Mouse (Mus musculus) heart, embryonic 12.5 days (tissue): ENCODE measurements around the gene Gm5788. TPM values are rescaled to one million over a fixed set of nuclear protein-coding genes. Genes with fewer than 3 reads are reported as not detected.
"Not testable (repeated sequence)": the region's sequence is repeated elsewhere in the genome, so short reads cannot be mapped to it uniquely, and the experiment has no call there.

Source experiments
- ATAC-seq: fragments of 200-750 bp; cut with Nextera tagmentation; 2 replicates; pipeline ENCODE4 v1.8.0; 2017; ENCODE audit warnings: moderate TSS enrichment, moderate library complexity; ENCODE audit not compliant: insufficient number of reproducible peaks, low FRiP score
- H3K27ac ChIP-seq: fragments of 300-500 bp; sonication (generic); 2 replicates; pipeline ENCODE4 v1.5.1; 2016; ENCODE audit warnings: mild to moderate bottlenecking, moderate library complexity; ENCODE audit not compliant: poor library complexity, severe bottlenecking
- H3K27me3 ChIP-seq: fragments of 300-500 bp; sonication (generic); replicated peaks from 2 replicates; pipeline ENCODE4 v1.6.1; 2016; ENCODE audit warnings: mild to moderate bottlenecking, moderate library complexity
- H3K36me3 ChIP-seq: fragments of 300-500 bp; sonication (generic); 2 replicates; pipeline ENCODE4 v1.6.1; 2016; ENCODE audit warnings: mild to moderate bottlenecking, moderate library complexity
- H3K4me1 ChIP-seq: fragments of 300-500 bp; sonication (generic); replicated peaks from 2 replicates; pipeline ENCODE4 v1.6.1; 2016; ENCODE audit warnings: mild to moderate bottlenecking
- H3K4me2 ChIP-seq: fragments of 300-500 bp; sonication (generic); 2 replicates; pipeline ENCODE4 v1.6.1; 2016; ENCODE audit warnings: mild to moderate bottlenecking, moderate library complexity
- H3K4me3 ChIP-seq: fragments of 300-500 bp; sonication (generic); 2 replicates; pipeline ENCODE4 v1.5.1; 2016; ENCODE audit warnings: mild to moderate bottlenecking
- H3K9ac ChIP-seq: fragments of 300-500 bp; sonication (generic); 2 replicates; pipeline ENCODE4 v1.6.1; 2016; ENCODE audit warnings: mild to moderate bottlenecking, moderate library complexity
- H3K9me3 ChIP-seq: fragments of 300-500 bp; sonication (generic); replicated peaks from 2 replicates; pipeline ENCODE4 v1.6.1; 2016; ENCODE audit warnings: mild to moderate bottlenecking, moderate library complexity
- WGBS: fragments of 180-500 bp; shearing (Covaris S2); methylation state at CpG from one replicate; pipeline ENCODE4 v1.1.7; 2016; 5-methylcytosine and 5-hydroxymethylcytosine counted together
- polyA plus RNA-seq: library from polyadenylated mRNA; unstranded; fragments of >200 nt; fragmentation: Nextera tagmentation; extraction: Ambion mirVana; gene quantifications from 2 replicates; pipeline ENCODE4 v1.2.1, GENCODE M21; 2016

The Gm5788 gene
- not detected in 2 replicates for polyA plus RNA-seq

DNA sequence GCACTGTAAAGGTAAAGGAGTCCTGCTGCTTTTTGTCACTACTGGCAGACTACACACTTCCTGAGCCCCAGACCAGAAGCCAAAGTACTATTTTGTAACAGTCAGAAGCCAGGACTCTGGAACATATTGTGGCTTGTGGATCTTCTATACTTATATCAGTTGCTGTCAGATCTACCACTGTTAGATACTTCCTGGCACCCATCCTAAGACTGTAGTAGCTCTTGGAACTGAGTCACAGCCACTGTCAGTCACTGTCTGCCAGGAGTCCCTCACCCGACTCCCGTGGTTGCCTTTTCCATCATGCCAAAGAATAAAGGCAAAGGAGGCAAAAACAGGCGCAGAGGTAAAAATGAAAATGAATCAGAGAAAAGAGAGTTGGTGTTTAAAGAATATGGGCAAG, at the start of gene Gm5788:
Gm5788 (plus strand) TSS at position 301 of the 400 bp plus-strand sequence.
- not testable (repeated sequence) for H3K27me3 ChIP-seq, H3K4me1 ChIP-seq, H3K27ac ChIP-seq, H3K9ac ChIP-seq, ATAC-seq, H3K36me3 ChIP-seq, H3K4me2 ChIP-seq, H3K4me3 ChIP-seq, H3K9me3 ChIP-seq
- 87% methylated on average over 3 of the region's 3 CpGs for WGBS

DNA sequence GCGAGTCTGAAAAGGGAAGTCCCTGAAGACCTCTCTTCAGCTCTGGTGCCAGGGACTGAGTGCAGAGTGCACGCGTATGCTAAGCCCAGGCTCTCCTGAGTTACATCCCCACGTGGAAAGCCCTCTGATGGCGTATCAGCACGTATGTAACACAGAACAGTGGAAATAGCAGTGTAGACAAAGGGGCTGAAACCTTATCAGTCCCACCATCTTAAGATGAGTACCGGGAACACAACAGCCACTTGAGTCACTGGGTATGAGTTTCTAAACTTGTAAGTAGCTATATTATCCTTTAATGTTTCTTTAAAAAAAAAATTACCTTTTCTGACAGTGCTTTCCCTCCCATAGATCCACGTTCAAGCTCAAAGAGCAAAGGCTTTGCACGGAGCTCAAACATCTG, 45.1 kb upstream of the Gm5788 start:
- Histone ChIP-seq H3K27me3 (no peaks in the 10 kb centered on the region), H3K4me1 (peaks cover 6% of the 10 kb centered on the region; the same call in 1 of the 2 replicates), H3K4me2 (no peak overlapping the region), H3K4me3 (no peak overlapping the region), H3K36me3 (peaks cover 71% of the 10 kb centered on the region), H3K9me3 (no peaks in the 10 kb centered on the region), H3K9ac (no peak overlapping the region), H3K27ac (no peak overlapping the region)
- ATAC-seq: no peak
- 89% methylated on average over 9 of the region's 9 CpGs for WGBS

- H3K4me2 ChIP-seq: no peak overlapping the region
- no peaks in the 10 kb centered on the region for H3K9me3 ChIP-seq
- H3K9ac ChIP-seq: no peak overlapping the region
- no peak overlapping the region for H3K4me3 ChIP-seq
- peak; percentile 18; the same call in 1 of the 2 replicates for ATAC-seq
- no peak overlapping the region for H3K27ac ChIP-seq
- H3K4me1 ChIP-seq: 0 out of 2 replicates have a peak, but pooled peaks cover 6% of the 10 kb centered on the region
- peaks cover 75% of the 10 kb centered on the region for H3K36me3 ChIP-seq
- WGBS: 76% methylated on average over 6 of the region's 6 CpGs
- no peaks in the 10 kb centered on the region for H3K27me3 ChIP-seq
Observed at GRCm38 (mm10) chr12:87464678-87465297, 29.7 kb upstream of the Gm5788 start.

DNA sequence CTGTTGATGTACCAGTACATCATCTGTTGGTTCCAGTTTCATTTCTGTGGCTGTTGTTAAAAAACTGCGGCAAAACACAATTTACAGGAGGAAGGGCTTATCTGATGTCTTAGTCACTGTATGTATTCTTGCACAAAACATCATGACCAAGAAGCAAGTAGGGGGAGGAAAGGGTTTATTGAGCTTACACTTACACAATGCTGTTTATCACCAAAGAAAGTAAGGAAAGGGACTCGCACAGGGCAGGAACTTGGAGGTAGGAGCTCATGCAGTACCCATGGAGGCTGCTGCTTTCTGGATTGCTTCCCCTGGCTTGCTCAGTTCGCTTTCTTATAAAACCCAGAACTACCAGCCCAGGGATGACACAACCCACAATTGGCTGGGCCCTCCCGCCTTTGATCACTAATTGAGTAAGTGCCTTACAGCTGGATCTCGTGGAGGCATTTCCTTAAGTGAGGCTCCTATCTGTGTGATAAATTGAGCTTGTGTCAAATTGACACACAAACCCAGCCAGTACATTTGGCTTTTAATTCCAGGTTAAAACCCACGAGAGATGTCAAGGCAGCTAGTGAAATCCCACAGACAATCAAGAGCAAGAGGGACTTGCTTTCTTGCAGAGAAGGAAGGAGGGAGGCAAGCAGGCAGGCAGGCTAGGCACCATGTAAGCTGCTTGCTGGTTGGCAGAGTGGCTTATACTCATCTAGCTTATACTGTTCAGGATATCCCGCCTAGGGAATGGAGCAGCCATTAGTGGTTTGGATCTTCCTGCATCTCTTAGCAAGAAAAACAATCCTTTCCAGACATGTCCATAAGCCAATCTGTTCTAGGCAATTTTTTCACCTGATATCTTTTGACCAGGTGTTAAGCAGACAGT, 24.0 kb upstream of the Gm5788 start:
- peaks cover 24% of the 10 kb centered on the region for H3K36me3 ChIP-seq
- H3K4me3 ChIP-seq: peak overlapping the region; percentile 89
- peak overlapping the region; percentile 64 for H3K4me2 ChIP-seq
- no peak overlapping the region for H3K27ac ChIP-seq
- H3K9ac ChIP-seq: peak overlapping the region; percentile 37; the same call in 1 of the 2 replicates
- no peaks in the 10 kb centered on the region for H3K27me3 ChIP-seq
- 60% methylated on average over 7 of the region's 7 CpGs for WGBS
- ATAC-seq: no peak
- H3K9me3 ChIP-seq: no peaks in the 10 kb centered on the region
- H3K4me1 ChIP-seq: peaks cover 11% of the 10 kb centered on the region

DNA sequence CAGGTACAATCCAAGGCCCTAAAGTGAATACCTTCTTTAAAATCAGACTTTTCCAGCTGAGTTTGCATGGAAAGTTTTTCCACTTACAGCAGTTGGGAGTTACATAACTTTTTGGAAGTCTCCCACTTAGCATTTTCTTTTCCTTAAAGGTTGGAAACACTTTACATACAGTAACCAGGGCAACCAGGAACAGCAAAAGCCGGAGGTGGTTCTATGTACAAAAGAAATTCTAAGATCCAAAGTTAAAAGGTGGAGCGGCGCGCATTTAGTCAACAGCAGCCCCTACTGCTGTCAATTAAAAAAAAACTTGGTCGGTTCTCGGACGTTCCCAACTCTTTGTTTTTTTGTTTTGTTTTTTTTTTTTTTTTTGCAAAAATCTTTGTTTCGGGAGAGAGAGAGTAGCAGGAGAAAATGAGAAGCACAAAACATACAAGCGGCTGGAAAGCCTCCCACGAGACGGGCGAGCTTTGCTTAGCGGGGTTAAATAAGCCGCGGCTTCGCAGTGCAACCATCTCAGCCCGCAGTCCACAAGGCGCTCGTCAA, 23.0 kb upstream of the Gm5788 start:
- peaks cover 22% of the 10 kb centered on the region for H3K36me3 ChIP-seq
- H3K27ac ChIP-seq: peak overlapping the region; percentile 73
- WGBS: under 1% methylated on average over 19 of the region's 19 CpGs
- peak overlapping the region; percentile 89 for H3K4me3 ChIP-seq
- peak overlapping the region; percentile 64 for H3K4me2 ChIP-seq
- H3K27me3 ChIP-seq: no peaks in the 10 kb centered on the region
- no peak; the same call in 1 of the 2 replicates for ATAC-seq
- H3K4me1 ChIP-seq: peaks cover 11% of the 10 kb centered on the region
- no peaks in the 10 kb centered on the region for H3K9me3 ChIP-seq
- H3K9ac ChIP-seq: peak overlapping the region; percentile 88

DNA sequence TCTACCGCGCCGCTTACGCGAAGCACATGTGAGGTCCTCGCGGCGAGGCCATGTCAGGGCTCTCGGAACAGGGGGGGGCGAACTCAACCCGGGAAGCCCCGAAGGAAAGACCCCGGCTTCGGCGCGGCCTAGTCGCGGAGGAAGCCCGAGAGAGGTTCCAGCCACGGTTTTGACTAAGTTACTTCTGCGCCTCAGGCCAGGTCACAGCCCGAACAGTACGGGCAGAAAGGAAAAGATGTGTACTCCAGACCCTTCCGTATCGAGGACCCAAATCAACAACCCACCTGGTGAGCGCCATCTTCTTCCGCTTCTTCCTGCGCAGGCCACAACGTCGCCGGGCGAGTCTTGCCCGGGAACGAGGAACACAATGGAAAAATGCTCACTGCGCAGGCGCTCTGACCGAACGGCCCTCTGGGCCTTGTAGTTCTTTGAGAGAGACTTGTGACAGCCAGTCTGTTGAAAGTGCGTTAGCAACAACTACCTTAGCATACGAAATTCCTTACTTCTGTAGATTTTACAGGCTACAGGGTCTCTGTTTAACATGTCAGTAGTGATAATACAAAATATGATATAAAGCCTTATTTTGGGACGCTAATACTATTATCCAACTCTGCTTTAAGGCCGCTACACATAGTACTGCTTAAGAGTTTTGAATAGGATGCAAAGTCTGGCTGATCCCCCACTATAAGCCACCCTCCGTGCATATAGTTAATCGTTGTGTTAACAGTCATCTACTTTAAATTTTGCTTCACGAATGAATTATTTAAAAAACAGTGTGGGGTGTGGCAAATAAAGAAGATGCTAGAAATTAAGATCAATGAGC, 22.3 kb upstream of the Gm5788 start, which contains the start of gene Snw1:
Snw1 (minus strand) TSS at position 311 of the 823 bp plus-strand sequence.
- WGBS: 3% methylated on average over 45 of the region's 45 CpGs
- Histone ChIP-seq H3K27ac (peak within 1 kb of the TSS; percentile 73), H3K4me2 (peak within 1 kb of the TSS; percentile 64), H3K27me3 (no peaks in the 10 kb centered on the region), H3K4me3 (peak within 1 kb of the TSS; percentile 89), H3K9ac (peak within 1 kb of the TSS; percentile 88), H3K9me3 (no peaks in the 10 kb centered on the region), H3K4me1 (peaks cover 11% of the 10 kb centered on the region), H3K36me3 (peaks cover 15% of the 10 kb centered on the region)
- ATAC-seq: peak; percentile 94

GRCm38 (mm10) chr12:87474756-87475155, 19.8 kb upstream of the Gm5788 start:
- WGBS: 68% methylated on average over 3 of the region's 3 CpGs
- Histone ChIP-seq H3K9ac (no peak overlapping the region), H3K27ac (no peak overlapping the region), H3K36me3 (peaks cover 1% of the 10 kb centered on the region; the same call in 1 of the 2 replicates), H3K9me3 (no peaks in the 10 kb centered on the region), H3K4me2 (no peak overlapping the region), H3K4me3 (no peak overlapping the region), H3K4me1 (peaks cover 11% of the 10 kb centered on the region), H3K27me3 (no peaks in the 10 kb centered on the region)
- no peak for ATAC-seq

DNA sequence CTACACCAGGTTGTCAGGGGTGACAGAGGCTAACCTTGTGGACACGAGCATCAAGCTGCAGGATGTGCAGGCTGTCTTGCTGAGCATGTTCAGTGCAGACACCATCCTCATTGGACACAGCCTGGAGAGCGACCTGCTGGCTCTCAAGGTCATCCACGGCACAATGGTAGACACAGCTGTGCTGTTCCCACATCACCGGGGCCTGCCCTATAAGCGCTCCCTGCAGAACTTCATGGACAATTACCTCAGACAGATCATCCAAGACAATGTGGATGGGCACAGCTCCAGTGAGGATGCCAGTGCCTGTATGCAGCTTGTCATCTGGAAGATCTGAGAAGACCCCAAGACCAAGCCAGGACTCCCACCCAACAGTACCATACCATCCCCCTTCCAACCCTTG, 12.0 kb upstream of the Gm5788 start:
- not testable (repeated sequence) for H3K36me3 ChIP-seq, ATAC-seq, H3K9me3 ChIP-seq, H3K9ac ChIP-seq, H3K4me3 ChIP-seq, H3K27ac ChIP-seq, H3K4me2 ChIP-seq, H3K27me3 ChIP-seq, H3K4me1 ChIP-seq
- WGBS: 76% methylated on average over 5 of the region's 5 CpGs

GRCm38 (mm10) chr12:87488683-87489082, 5.8 kb upstream of the Gm5788 start:
- not testable (repeated sequence) for H3K4me1 ChIP-seq, ATAC-seq, H3K4me3 ChIP-seq, H3K27ac ChIP-seq, H3K4me2 ChIP-seq, H3K36me3 ChIP-seq, H3K9me3 ChIP-seq, H3K27me3 ChIP-seq, H3K9ac ChIP-seq
- 56% methylated on average over 2 of the region's 2 CpGs for WGBS

- not testable (repeated sequence) for H3K4me2 ChIP-seq, H3K4me1 ChIP-seq, H3K27me3 ChIP-seq, H3K9me3 ChIP-seq, H3K36me3 ChIP-seq, H3K27ac ChIP-seq, H3K9ac ChIP-seq, ATAC-seq, H3K4me3 ChIP-seq
- WGBS: 77% methylated on average over 4 of the region's 4 CpGs
Observed at GRCm38 (mm10) chr12:87514016-87514415, 19.5 kb downstream of the Gm5788 start, which contains the start of gene Gm8300. Gene Gm8300, plus strand, starts transcription at chr12:87514316.
